Mouse (Mus musculus): ENCODE data around the gene Phf7. TPM values are rescaled to one million over a fixed set of nuclear protein-coding genes. Genes with fewer than 3 reads are reported as not detected.
A peak's percentile ranks its signal among the peaks of the same experiment; 100 is the strongest.

Gene Phf7
- 1.3 and 2.3 TPM in 2 replicates for polyA plus RNA-seq (2012; rRNA removed)

DNA sequence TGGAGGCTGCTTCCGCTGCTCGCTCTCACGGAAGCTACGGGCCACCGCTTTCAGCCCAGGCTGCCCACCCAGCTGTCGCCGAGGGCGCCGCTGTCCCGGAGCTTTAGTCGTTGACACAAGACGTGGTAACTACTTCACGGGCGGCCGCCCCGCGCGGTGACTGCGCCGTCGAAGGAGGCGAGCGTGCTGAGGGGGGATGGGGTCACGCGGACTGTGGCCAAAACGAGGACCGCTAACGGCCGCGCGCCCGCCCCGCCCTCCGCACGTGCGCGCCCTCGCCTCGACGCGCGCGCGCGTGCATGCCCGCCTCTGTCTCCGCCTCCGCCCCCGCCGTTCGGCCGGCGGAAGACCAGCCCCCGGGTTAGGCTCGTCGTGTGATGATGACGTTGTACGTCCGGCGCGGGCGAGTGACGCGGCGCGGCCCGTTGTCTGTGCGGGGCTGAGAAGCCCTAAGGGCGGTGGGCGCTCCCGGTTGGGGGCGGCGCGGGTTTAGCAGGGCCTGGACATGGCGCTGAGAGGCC lies at the start of gene Phf7, which contains the start of gene Bap1:
TSS of gene Phf7 (minus strand) at position 234 of the 521 bp plus-strand sequence.
TSS of gene Bap1 (plus strand) at position 367 of the 521 bp plus-strand sequence.
- WGBS = under 1% methylated on average over 75 of the region's 75 CpGs
- H3K27me3 ChIP-seq (ENCODE audit: control insufficient read depth, insufficient read depth, low read length) = no peaks in the 10 kb centered on the region
- peak within 1 kb of the TSS; percentile 78 for H3K4me3 ChIP-seq (ENCODE audit: low read depth, low read length)
- H3K36me3 ChIP-seq (ENCODE audit: control insufficient read depth, insufficient read depth, low read length) = peaks cover 22% of the 10 kb centered on the region
- H3K4me1 ChIP-seq (ENCODE audit: control insufficient read depth, insufficient read depth, insufficient read length, low read length) = no peaks in the 10 kb centered on the region; the same call in 1 of the 2 replicates
- TF ChIP-seq POLR2A (IDR thresholded peaks at IDR 0.05; ENCODE audit: low read depth, low read length) (peak; percentile 21; the same call in 1 of the 2 replicates), CTCF (IDR thresholded peaks at IDR 0.05; ENCODE audit: extremely low read depth, insufficient read length, insufficient replicate concordance, low read depth, low read length) (no peak)
- H3K27ac ChIP-seq (ENCODE audit: insufficient read depth, low read depth, low read length) = peak within 1 kb of the TSS; percentile 82

DNA sequence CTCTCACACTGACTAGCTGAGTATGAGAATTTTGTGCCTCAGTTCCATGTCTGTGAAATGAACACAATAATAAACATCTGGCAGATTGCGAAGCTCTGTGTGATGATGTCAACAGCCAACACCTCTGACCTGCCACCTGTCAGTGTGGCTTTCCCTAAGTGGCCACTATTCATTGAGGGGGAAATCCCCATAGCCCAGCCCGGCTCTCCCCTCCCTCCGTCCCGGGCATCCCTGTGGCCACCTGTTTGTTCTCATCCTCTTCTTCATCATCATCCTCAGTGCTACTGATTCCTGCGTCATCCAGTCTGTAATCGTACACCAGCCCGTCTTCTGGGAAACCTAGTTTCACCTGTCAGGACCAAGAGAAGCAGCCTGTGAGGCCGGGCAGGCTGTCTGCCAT lies 34.6 kb upstream of the Phf7 start:
- 72% methylated on average over 8 of the region's 8 CpGs for WGBS
- H3K4me3 ChIP-seq (ENCODE audit: low read depth, low read length) = no peak overlapping the region
- TF ChIP-seq CTCF (IDR thresholded peaks at IDR 0.05; ENCODE audit: extremely low read depth, insufficient read length, insufficient replicate concordance, low read depth, low read length) = no peak
- no peak for TF ChIP-seq POLR2A (IDR thresholded peaks at IDR 0.05; ENCODE audit: low read depth, low read length)

DNA sequence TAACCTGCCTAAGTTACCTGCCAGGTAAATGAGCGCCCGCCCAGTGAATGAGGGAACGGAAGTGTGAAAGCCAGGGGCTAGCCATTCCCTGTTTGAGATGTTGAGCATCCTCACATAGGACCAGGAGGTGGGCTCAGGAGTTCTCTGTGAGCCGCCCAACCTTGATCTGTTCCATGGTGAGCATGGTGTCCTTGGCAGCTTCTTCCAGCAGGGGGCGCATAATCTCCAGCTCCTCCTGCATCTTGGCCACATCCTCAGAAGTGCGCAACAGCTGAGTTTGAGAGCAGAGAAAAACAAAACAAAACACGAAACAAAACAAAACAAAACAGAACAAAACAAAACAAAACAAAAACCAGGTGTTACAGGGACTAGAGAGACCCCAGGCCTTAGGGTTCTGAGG lies 21.0 kb upstream of the Phf7 start:
- TF ChIP-seq CTCF (IDR thresholded peaks at IDR 0.05; ENCODE audit: extremely low read depth, insufficient read length, insufficient replicate concordance, low read depth, low read length) = peak; percentile 87; the same call in 1 of the 2 replicates
- no peak for TF ChIP-seq POLR2A (IDR thresholded peaks at IDR 0.05; ENCODE audit: low read depth, low read length)
- Histone ChIP-seq H3K36me3 (ENCODE audit: control insufficient read depth, insufficient read depth, low read length) (no peaks in the 10 kb centered on the region), H3K27ac (ENCODE audit: insufficient read depth, low read depth, low read length) (no peak overlapping the region), H3K4me3 (ENCODE audit: low read depth, low read length) (no peak overlapping the region), H3K4me1 (ENCODE audit: control insufficient read depth, insufficient read depth, insufficient read length, low read length) (no peaks in the 10 kb centered on the region), H3K27me3 (ENCODE audit: control insufficient read depth, insufficient read depth, low read length) (no peaks in the 10 kb centered on the region)
- 30% methylated on average over 7 of the region's 7 CpGs for WGBS

More for the DNA sequence above, 34.6 kb upstream of the Phf7 start:
- Histone ChIP-seq H3K4me1 (ENCODE audit: control insufficient read depth, insufficient read depth, insufficient read length, low read length) (no peaks in the 10 kb centered on the region), H3K27me3 (ENCODE audit: control insufficient read depth, insufficient read depth, low read length) (no peaks in the 10 kb centered on the region), H3K36me3 (ENCODE audit: control insufficient read depth, insufficient read depth, low read length) (no peaks in the 10 kb centered on the region), H3K27ac (ENCODE audit: insufficient read depth, low read depth, low read length) (no peak overlapping the region)

DNA sequence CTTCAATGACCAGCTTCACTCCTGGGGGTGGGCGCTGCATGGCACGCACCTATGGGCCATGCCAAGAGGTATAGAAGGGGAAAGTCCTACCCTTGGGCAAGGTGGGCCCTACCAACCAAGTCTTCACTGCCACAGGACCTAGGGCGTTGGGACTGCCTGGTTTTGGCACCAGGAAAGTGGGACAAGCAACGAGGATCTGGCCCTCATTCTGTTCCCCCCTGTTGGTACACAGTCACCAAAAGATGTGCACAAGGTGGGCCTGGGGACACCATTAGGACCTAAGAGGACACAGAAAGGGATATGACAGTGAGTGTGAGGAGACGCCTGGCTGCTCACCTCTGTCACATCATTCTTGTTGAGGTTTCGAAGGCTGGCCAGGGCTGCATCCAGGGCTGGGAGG lies 20.0 kb upstream of the Phf7 start:
- H3K27me3 ChIP-seq (ENCODE audit: control insufficient read depth, insufficient read depth, low read length) = no peaks in the 10 kb centered on the region
- no peak overlapping the region for H3K27ac ChIP-seq (ENCODE audit: insufficient read depth, low read depth, low read length)
- no peaks in the 10 kb centered on the region for H3K4me1 ChIP-seq (ENCODE audit: control insufficient read depth, insufficient read depth, insufficient read length, low read length)
- H3K36me3 ChIP-seq (ENCODE audit: control insufficient read depth, insufficient read depth, low read length) = no peaks in the 10 kb centered on the region
- 88% methylated on average over 6 of the region's 6 CpGs for WGBS
- no peak overlapping the region for H3K4me3 ChIP-seq (ENCODE audit: low read depth, low read length)
- TF ChIP-seq POLR2A (IDR thresholded peaks at IDR 0.05; ENCODE audit: low read depth, low read length) = no peak
- no peak for TF ChIP-seq CTCF (IDR thresholded peaks at IDR 0.05; ENCODE audit: extremely low read depth, insufficient read length, insufficient replicate concordance, low read depth, low read length)

DNA sequence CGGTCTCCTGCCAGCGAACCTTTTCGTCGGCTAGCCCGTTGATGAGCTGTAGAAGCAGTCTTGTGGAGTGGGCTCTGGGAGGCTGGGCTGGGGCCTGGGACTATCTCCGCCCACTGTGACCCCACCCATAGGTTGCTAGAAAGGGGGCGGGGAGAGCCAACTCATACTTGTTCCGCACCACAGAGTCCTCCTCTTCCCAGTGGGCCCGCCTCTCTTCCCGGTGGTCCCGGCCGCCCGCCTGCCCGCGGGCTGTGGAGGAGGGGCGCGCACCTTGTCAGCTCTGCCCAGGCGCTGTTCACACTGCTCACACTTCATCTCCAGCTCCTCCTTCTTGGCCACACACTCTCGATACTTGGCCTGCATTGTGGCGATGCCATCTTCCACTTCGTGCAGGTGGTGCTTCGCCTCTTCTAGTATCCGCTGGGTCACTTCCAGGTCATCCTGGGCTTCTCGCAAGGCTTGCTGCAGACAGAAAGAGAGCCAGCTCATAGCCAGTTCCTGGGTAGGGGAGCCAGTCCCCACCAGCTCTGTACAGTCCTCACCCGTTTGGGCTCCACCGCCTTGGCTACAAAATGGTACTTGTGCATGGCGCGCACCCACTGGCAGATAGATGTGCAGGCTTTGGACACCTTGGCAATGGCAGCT lies 18.5 kb upstream of the Phf7 start:
- H3K4me1 ChIP-seq (ENCODE audit: control insufficient read depth, insufficient read depth, insufficient read length, low read length) = no peaks in the 10 kb centered on the region
- H3K27me3 ChIP-seq (ENCODE audit: control insufficient read depth, insufficient read depth, low read length) = no peaks in the 10 kb centered on the region
- H3K4me3 ChIP-seq (ENCODE audit: low read depth, low read length) = peak overlapping the region; percentile 17; the same call in 1 of the 2 replicates
- H3K27ac ChIP-seq (ENCODE audit: insufficient read depth, low read depth, low read length) = no peak overlapping the region
- no peak for TF ChIP-seq CTCF (IDR thresholded peaks at IDR 0.05; ENCODE audit: extremely low read depth, insufficient read length, insufficient replicate concordance, low read depth, low read length)
- WGBS = 20% methylated on average over 28 of the region's 28 CpGs
- H3K36me3 ChIP-seq (ENCODE audit: control insufficient read depth, insufficient read depth, low read length) = no peaks in the 10 kb centered on the region

DNA sequence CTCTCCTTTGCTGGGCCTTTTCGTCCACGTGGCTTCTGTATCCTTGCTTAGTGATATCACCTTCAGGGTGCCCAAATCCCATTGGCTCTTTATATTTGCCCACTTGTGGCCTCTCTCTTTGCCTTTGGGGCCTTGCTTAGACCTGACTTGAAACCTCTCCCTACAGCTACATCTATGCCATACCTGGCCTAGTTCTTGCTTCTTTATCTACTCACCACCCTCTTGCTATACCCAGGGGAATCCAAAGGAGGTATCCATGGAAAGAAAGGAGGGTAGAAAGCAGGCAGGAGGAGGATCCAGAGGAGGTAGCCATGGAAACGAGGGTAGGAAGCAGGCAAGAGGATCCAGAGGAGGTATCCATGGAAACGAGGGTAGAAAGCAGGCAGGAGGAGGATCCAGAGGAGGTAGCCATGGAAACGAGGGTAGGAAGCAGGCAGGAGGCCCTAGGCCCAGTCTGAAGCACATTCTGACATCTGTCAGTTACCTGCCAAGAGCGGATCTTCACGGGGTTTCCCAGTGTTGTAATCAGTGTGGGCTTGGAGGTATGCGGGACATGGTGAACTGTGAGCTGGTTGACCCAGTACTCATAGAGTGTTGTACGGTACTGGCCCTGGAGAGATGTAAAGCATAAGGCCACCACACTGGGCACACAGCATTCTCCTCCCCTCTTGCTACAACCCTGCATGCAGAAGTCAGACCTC lies 17.3 kb upstream of the Phf7 start:
- WGBS = 66% methylated on average over 9 of the region's 9 CpGs
- TF ChIP-seq CTCF (IDR thresholded peaks at IDR 0.05; ENCODE audit: extremely low read depth, insufficient read length, insufficient replicate concordance, low read depth, low read length) (no peak), POLR2A (IDR thresholded peaks at IDR 0.05; ENCODE audit: low read depth, low read length) (no peak)
- no peaks in the 10 kb centered on the region for H3K36me3 ChIP-seq (ENCODE audit: control insufficient read depth, insufficient read depth, low read length)
- H3K27me3 ChIP-seq (ENCODE audit: control insufficient read depth, insufficient read depth, low read length) = no peaks in the 10 kb centered on the region
- H3K4me1 ChIP-seq (ENCODE audit: control insufficient read depth, insufficient read depth, insufficient read length, low read length) = no peaks in the 10 kb centered on the region
- no peak overlapping the region for H3K27ac ChIP-seq (ENCODE audit: insufficient read depth, low read depth, low read length)
- H3K4me3 ChIP-seq (ENCODE audit: low read depth, low read length) = no peak overlapping the region

DNA sequence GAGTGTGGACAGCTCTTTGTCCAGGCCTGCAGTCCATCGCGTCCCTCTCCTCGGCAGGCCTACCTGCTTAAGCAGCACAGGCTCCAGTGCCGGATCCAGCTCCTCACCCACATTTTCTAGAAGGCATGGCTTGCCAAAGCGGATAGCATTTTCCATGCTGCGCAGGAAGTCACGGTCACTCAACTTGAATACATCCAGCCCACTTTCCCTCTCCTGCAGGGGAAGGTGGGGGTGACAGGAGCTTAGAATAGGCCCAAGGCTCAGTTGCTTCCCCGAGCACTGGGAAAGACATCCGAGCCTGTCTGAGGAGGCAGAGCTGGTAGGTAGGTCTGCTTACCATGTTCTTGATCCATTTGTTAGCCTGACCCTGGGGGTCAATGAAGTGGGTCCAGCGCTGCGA lies 16.5 kb upstream of the Phf7 start:
- no peak for TF ChIP-seq POLR2A (IDR thresholded peaks at IDR 0.05; ENCODE audit: low read depth, low read length)
- no peak for TF ChIP-seq CTCF (IDR thresholded peaks at IDR 0.05; ENCODE audit: extremely low read depth, insufficient read length, insufficient replicate concordance, low read depth, low read length)
- no peaks in the 10 kb centered on the region for H3K4me1 ChIP-seq (ENCODE audit: control insufficient read depth, insufficient read depth, insufficient read length, low read length)
- no peaks in the 10 kb centered on the region for H3K27me3 ChIP-seq (ENCODE audit: control insufficient read depth, insufficient read depth, low read length)
- H3K27ac ChIP-seq (ENCODE audit: insufficient read depth, low read depth, low read length) = no peak overlapping the region
- no peaks in the 10 kb centered on the region for H3K36me3 ChIP-seq (ENCODE audit: control insufficient read depth, insufficient read depth, low read length)
- WGBS = 90% methylated on average over 11 of the region's 11 CpGs
- no peak overlapping the region for H3K4me3 ChIP-seq (ENCODE audit: low read depth, low read length)
